Mouse (Mus musculus) brain, embryonic 18.5 days (tissue): ENCODE results near the gene Cops3.
"Not testable (repeated sequence)": the region's sequence is repeated elsewhere in the genome, so short reads cannot be mapped to it uniquely, and the experiment has no call there.

ENCODE experiments used
- DNase-seq: peaks from one replicate; pipeline ENCODE4 v3.0.0-alpha.2; 2012; ENCODE audit warnings: low read depth, low spot score

Cops3 gene

GRCm38 (mm10) chr11:59839459-59840126, at the start of gene Cops3:
Cops3 (minus strand) TSS chr11:59839838.
- DNase-seq, result peak; percentile 95

GRCm38 (mm10) chr11:59888151-59888550, 48.5 kb upstream of the Cops3 start:
- DNase-seq, result no peak

GRCm38 (mm10) chr11:59886952-59887351, 47.3 kb upstream of the Cops3 start:
- no peak for DNase-seq

GRCm38 (mm10) chr11:59885217-59885986, 45.8 kb upstream of the Cops3 start:
- no peak for DNase-seq

GRCm38 (mm10) chr11:59880031-59880430, 40.4 kb upstream of the Cops3 start:
- peak; percentile 61 for DNase-seq

GRCm38 (mm10) chr11:59872124-59872523, 32.5 kb upstream of the Cops3 start:
- DNase-seq, result no peak

- DNase-seq, result no peak
Measured at GRCm38 (mm10) chr11:59864316-59864715, 24.7 kb upstream of the Cops3 start.

GRCm38 (mm10) chr11:59860467-59860866, 20.8 kb upstream of the Cops3 start:
- no peak for DNase-seq

- DNase-seq, result no peak
Measured at GRCm38 (mm10) chr11:59852865-59853264, 13.2 kb upstream of the Cops3 start.

GRCm38 (mm10) chr11:59847891-59848884, 8.6 kb upstream of the Cops3 start:
- DNase-seq, result peak; percentile 28

- no peak for DNase-seq
Measured at GRCm38 (mm10) chr11:59847131-59847530, 7.5 kb upstream of the Cops3 start.

GRCm38 (mm10) chr11:59846311-59846710, 6.7 kb upstream of the Cops3 start:
- no peak for DNase-seq

GRCm38 (mm10) chr11:59839008-59839458, 605 bp downstream of the Cops3 start, which contains the start of gene Nt5m:
Nt5m (plus strand) TSS chr11:59839447.
- DNase-seq, result peak; percentile 82

GRCm38 (mm10) chr11:59838426-59838825, 1.2 kb downstream of the Cops3 start:
- DNase-seq, result no peak

- not testable (repeated sequence) for DNase-seq
Measured at GRCm38 (mm10) chr11:59837789-59838188, 1.8 kb downstream of the Cops3 start.

- no peak for DNase-seq
Measured at GRCm38 (mm10) chr11:59821625-59822024, 18.0 kb downstream of the Cops3 start.

GRCm38 (mm10) chr11:59817916-59818315, 21.7 kb downstream of the Cops3 start:
- no peak for DNase-seq

GRCm38 (mm10) chr11:59815482-59816065, 24.1 kb downstream of the Cops3 start:
- DNase-seq, result no peak

GRCm38 (mm10) chr11:59814936-59815335, 24.7 kb downstream of the Cops3 start:
- DNase-seq, result no peak

GRCm38 (mm10) chr11:59814311-59814710, 25.3 kb downstream of the Cops3 start:
- no peak for DNase-seq

GRCm38 (mm10) chr11:59813276-59813675, 26.4 kb downstream of the Cops3 start:
- no peak for DNase-seq
